Mouse (Mus musculus): ENCODE results near the gene Epc2.

Epc2 gene

GRCm38 (mm10) chr2:49571159-49571920 lies 120.1 kb downstream of the Epc2 start:
- DNase-seq, result no peak

- DNase-seq, result no peak
Observed at GRCm38 (mm10) chr2:49572111-49572642, 120.9 kb downstream of the Epc2 start.

- no peak for DNase-seq
Observed at GRCm38 (mm10) chr2:49572684-49573083, 121.4 kb downstream of the Epc2 start.

DNA sequence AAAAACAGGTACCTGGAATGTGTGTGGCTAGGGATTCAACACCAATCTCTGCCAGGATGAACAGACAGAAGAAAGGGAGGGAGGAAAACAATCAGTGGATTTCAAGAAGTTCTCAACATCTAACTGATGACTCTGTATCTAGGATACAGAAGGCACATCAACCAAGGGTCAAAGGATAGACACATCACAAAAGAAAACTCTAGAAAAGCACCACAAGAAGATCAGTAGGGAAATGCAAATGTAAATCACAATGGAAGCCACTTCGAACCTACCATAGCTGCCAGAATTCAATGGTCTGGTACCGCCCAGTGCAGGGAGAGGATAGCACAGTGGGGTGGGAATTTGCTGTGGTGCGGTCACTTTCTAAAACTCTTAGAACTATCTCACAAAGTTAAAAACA lies 122.0 kb downstream of the Epc2 start:
- DNase-seq, result no peak

DNA sequence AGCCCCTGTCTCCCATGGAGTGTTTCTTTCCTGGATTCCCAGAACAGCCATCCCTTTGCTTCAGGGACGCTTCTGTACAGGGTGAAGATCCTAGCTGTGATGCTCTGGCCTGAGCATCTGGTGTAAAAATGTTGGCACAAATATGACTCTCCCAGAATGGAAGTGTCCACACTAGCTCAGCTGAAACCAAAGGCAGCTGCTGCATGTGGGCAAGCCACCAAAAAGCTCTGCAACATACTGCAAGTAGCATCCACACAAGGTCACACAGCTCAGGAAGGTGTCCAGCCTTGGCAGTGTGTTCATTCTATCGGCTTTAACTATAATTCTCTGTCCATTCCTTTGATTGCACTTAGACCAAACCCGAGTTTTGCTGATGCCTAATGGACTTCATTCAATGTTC lies 129.3 kb downstream of the Epc2 start:
- DNase-seq, result no peak

- no peak for DNase-seq
Observed at GRCm38 (mm10) chr2:49582546-49582945, 131.3 kb downstream of the Epc2 start.

DNA sequence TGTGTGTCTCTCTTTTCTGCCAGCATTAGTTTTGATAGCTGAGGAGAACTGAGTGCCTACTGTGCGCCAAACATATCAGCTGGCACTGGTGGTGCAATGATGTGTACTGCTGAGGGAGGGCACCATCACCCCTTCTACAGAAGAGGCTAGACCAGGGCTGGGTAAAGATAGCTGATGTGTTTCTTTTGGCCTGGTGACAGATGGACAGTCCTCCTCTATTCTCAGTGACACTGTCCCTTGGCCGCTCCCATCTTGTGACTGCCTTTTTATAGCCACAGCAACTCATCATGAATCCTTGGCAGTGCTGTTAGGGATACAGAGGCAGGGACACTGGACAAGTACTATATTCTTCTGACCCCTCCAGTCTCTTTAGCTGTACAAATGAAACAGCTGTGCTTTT lies 132.0 kb downstream of the Epc2 start:
- DNase-seq, result no peak

DNA sequence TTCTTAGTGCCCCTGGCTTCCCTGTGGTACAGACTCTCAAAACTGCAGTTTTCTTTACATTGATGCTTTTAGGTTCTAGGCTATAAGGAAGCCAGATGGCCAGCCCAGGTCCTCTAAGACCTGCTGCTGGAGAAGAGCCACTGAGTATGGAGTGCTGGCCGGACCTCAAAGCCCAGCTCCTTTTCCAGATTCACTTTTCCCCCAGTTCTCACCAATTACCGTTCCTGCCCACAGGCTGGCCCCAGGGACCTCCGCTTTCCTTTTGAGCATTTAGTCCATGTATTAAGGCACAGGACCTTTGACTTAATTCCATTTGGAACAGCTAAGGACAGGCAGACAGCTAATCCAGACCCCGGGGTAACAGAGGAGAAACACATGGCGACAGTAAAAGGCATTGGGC lies 139.2 kb downstream of the Epc2 start:
- DNase-seq, result no peak

DNA sequence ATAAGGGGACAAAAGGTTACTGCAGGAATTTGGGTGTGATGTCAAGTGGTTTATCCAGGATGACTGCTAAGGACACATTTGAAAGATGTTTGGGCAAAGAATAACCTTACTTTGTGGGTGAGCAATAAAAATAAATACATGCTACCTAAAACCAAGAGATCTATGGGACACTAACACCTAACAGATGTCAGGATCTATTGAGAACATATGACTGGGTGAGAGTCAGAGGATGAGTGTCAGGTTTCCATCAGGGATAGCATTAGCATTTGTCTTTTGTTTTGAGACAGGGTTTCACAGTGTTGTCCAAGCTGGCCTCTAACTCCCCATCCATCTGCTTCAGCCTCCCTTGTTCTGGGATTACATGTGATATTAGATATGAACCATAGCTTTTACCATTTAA lies 141.6 kb downstream of the Epc2 start:
- DNase-seq, result no peak

GRCm38 (mm10) chr2:49594886-49595285 lies 143.6 kb downstream of the Epc2 start:
- DNase-seq, result no peak

- DNase-seq, result no peak
Observed at GRCm38 (mm10) chr2:49596318-49596717, 145.0 kb downstream of the Epc2 start.

- DNase-seq, result no peak
Observed at GRCm38 (mm10) chr2:49600021-49600681, 148.9 kb downstream of the Epc2 start.
